Mouse (Mus musculus) C2C12 (cell line): ENCODE data around the gene 4931406P16Rik. TPM values are rescaled to one million over a fixed set of nuclear protein-coding genes. Genes with fewer than 3 reads are reported as not detected.

Experiments
- H3K27me3 ChIP-seq: one replicate; pipeline ENCODE4 v1.6.1; 2011; ENCODE audit not compliant: control insufficient read depth, insufficient read depth, insufficient read length
- H3K36me3 ChIP-seq: one replicate; pipeline ENCODE4 v1.6.1; 2011; ENCODE audit not compliant: control insufficient read depth, insufficient read depth
- H3K4me3 ChIP-seq: one replicate; pipeline ENCODE4 v1.5.1; 2011; ENCODE audit warnings: mild to moderate bottlenecking, control low read depth; ENCODE audit not compliant: poor library complexity, insufficient read depth, severe bottlenecking
- H3K79me2 ChIP-seq: one replicate; pipeline ENCODE4 v1.6.1; 2011; ENCODE audit not compliant: control insufficient read depth, insufficient read depth
- H3K79me3 ChIP-seq: one replicate; pipeline ENCODE4 v1.6.1; 2011; ENCODE audit warnings: low read depth, control low read depth
- H3ac ChIP-seq: one replicate; pipeline ENCODE3; 2011; ENCODE audit warnings: low read depth; ENCODE audit not compliant: control insufficient read depth, insufficient read length
- CEBPB ChIP-seq: IDR thresholded peaks from one replicate; pipeline ENCODE4 v1.6.1; 2011; ENCODE audit warnings: low read depth, mild to moderate bottlenecking, control low read depth, moderate library complexity
- CTCF ChIP-seq: IDR thresholded peaks from one replicate; pipeline ENCODE4 v1.5.1; 2011; ENCODE audit not compliant: control insufficient read depth, insufficient read depth, insufficient read length
- FOSL1 ChIP-seq: IDR thresholded peaks from one replicate; pipeline ENCODE4 v1.8.0; 2011; ENCODE audit warnings: mild to moderate bottlenecking, low read length; ENCODE audit not compliant: poor library complexity, insufficient read depth, severe bottlenecking
- MAX ChIP-seq: IDR thresholded peaks from one replicate; pipeline ENCODE4 v1.6.1; 2011; ENCODE audit warnings: mild to moderate bottlenecking, control low read depth
- MYOD1 ChIP-seq: IDR thresholded peaks from one replicate; pipeline ENCODE4 v1.6.1; 2011; ENCODE audit warnings: low read depth; ENCODE audit not compliant: control insufficient read depth, insufficient read length
- MYOG ChIP-seq: IDR thresholded peaks from one replicate; pipeline ENCODE4 v1.6.1; 2011; ENCODE audit not compliant: control insufficient read depth, insufficient read length; ENCODE audit errors: extremely low read depth
- USF1 ChIP-seq: IDR thresholded peaks from one replicate; pipeline ENCODE4 v1.6.1; 2011; ENCODE audit warnings: low read depth, mild to moderate bottlenecking, control low read depth, moderate library complexity
- polyA plus RNA-seq: library from polyadenylated mRNA; unstranded; fragments of >200 nt; fragmentation: generic; extraction: Trizol; gene quantifications from one replicate; pipeline ENCODE4 v1.2.1, GENCODE M21; 2012; ENCODE audit warnings: missing spikeins

Gene 4931406P16Rik
- polyA plus RNA-seq, 1 experiment, result 13.2 TPM

DNA sequence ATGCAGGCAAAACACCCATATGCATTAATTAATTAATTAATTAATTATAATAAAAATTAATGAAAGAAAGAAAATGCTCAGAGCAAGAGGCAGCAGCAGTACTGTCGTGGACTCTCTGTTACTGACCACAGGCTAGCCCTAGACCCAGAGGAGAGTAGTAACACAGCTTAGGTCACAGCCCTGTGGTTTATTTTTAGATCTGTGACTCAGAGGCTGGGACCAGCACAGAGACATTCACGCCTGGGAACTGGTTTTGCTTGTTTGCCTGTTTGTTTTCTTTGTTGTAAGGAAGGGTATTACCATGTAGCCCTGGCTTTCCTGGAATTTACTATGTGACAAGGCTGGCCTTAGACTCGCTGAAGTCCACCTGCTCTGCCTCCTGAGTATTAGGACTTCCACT is 14.1 kb upstream of the 4931406P16Rik start:
- Histone ChIP-seq H3ac (no peak overlapping the region), H3K79me2 (no peaks in the 10 kb centered on the region), H3K27me3 (no peaks in the 10 kb centered on the region), H3K36me3 (no peaks in the 10 kb centered on the region), H3K4me3 (no peak overlapping the region), H3K79me3 (no peaks in the 10 kb centered on the region)
- no peak for TF ChIP-seq CEBPB

DNA sequence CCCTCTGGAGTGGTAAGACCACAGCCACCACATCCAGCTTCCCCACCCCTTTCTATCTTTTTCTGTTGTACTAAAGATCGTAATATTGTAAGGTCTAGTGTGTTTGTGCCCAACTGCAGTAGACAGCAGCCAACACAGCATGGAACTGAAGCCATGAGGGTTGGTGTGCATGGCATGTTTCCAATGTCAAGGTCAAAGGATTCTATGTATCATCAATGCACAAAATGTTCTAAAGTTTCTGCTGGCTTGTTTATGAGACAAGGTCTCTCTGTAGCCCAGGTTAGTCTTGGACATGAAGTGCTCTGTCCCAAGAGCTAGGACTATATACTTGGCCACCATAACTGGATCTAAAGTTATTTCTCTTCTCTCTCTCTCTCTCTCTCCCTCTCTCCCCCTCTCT is 11.5 kb upstream of the 4931406P16Rik start:
- H3ac ChIP-seq, result no peak overlapping the region
- H3K36me3 ChIP-seq, result no peaks in the 10 kb centered on the region
- H3K79me3 ChIP-seq, result no peaks in the 10 kb centered on the region
- TF ChIP-seq MAX (no peak), FOSL1 (no peak), CTCF (no peak), USF1 (no peak), CEBPB (no peak), MYOG (no peak), MYOD1 (no peak)
- H3K79me2 ChIP-seq, result no peaks in the 10 kb centered on the region
- no peak overlapping the region for H3K4me3 ChIP-seq
- H3K27me3 ChIP-seq, result no peaks in the 10 kb centered on the region

DNA sequence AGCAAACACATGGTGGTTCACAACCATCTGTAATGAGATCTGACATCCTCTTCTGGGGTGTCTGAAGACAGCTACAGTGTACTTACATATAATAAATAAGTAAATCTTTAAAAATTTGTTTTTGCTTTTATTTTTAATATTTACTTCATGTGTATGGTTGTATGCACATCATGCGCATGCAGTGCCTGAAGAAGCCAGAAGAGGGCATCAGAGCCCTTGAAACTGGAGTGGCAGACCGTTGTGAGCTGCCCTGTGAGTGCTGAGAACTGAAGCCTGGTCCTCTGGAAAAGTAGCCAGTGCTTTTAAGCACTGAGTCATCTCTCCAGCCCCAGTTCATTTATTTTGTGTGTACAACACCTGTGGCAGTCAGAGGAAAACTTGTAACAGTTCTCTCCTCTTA is 10.7 kb upstream of the 4931406P16Rik start:
- TF ChIP-seq CEBPB, result no peak
- no peak for TF ChIP-seq USF1
- TF ChIP-seq MYOD1, result no peak
- TF ChIP-seq MAX, result no peak
- TF ChIP-seq CTCF, result no peak
- TF ChIP-seq MYOG, result no peak
- no peak for TF ChIP-seq FOSL1

DNA sequence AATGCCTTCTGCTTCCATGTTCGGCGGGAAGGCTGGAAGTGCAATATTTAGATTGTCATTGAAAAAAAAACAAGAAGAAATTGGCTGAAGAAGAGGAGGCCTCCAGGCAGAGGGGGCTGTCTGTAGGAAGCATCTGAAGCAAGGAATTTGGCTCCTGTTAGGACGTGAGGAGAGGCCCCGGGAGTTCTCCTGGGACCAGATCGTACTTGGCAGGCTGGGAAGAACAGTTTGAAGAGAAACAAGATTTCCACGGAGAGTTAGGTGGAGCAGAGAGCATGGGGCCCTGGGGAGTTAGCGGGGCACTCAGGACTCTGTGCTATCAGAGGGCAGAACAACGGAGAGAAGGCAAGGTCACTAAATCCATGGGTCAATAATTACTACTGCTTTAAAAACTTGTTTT is 10.0 kb upstream of the 4931406P16Rik start:
- TF ChIP-seq MYOD1 (no peak), MYOG (no peak), FOSL1 (no peak), MAX (no peak), CTCF (no peak), USF1 (no peak), CEBPB (no peak)
- Histone ChIP-seq H3K27me3 (no peaks in the 10 kb centered on the region), H3ac (no peak overlapping the region), H3K36me3 (no peaks in the 10 kb centered on the region), H3K79me3 (no peaks in the 10 kb centered on the region), H3K4me3 (no peak overlapping the region), H3K79me2 (no peaks in the 10 kb centered on the region)

More for the DNA sequence above, 10.7 kb upstream of the 4931406P16Rik start:
- no peak overlapping the region for H3K4me3 ChIP-seq
- no peaks in the 10 kb centered on the region for H3K36me3 ChIP-seq
- no peaks in the 10 kb centered on the region for H3K79me3 ChIP-seq
- no peaks in the 10 kb centered on the region for H3K27me3 ChIP-seq
- no peaks in the 10 kb centered on the region for H3K79me2 ChIP-seq
- no peak overlapping the region for H3ac ChIP-seq

DNA sequence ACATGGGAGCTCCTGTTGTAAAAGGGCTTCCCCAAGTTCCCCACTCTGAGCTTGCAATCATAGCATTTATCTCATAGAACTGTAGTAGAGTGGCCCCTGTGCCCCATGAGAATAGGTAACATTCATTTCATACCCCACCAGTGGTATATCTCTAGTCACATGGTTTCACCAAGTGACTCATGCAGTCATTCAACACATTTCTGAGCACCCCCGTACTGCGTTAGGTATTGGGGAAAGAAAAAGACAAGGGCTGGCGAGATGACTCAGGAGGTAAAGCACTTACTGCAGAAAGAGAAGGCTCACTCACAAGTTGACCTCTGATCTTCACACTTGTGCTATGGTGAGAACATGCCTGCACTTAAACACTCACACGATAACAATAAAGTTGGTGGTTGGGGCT is 8.6 kb upstream of the 4931406P16Rik start:
- Histone ChIP-seq H3K36me3 (no peaks in the 10 kb centered on the region), H3K79me2 (no peaks in the 10 kb centered on the region), H3K79me3 (no peaks in the 10 kb centered on the region), H3ac (no peak overlapping the region), H3K4me3 (no peak overlapping the region), H3K27me3 (no peaks in the 10 kb centered on the region)
- TF ChIP-seq USF1 (peak; percentile 78), MYOG (no peak), MYOD1 (peak; percentile 40), FOSL1 (peak; percentile 3), CEBPB (no peak), CTCF (no peak), MAX (no peak)

DNA sequence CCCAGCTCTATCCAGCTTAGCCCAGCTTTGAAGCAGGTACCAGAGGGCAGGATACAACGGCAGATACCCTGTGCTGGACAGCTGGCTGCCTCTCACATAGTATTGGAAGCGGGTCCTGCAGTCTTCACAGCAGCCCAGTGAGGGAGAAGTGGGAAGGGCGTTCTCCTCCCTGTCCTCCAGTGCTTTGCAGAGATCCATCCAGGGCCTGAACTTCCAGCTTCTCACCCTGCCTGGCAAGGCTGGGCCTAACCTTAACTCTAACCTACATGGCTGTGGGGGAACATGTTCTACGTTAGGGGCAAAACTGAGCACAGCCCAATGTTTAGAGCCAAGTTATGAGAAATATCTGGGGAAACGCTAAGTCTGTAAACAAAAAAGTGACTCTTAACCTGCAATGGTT is 7.8 kb upstream of the 4931406P16Rik start:
- Histone ChIP-seq H3ac (no peak overlapping the region), H3K36me3 (no peaks in the 10 kb centered on the region)
- TF ChIP-seq CTCF (no peak), MYOD1 (no peak), CEBPB (no peak)

More for the DNA sequence above, 7.8 kb upstream of the 4931406P16Rik start:
- H3K27me3 ChIP-seq, result no peaks in the 10 kb centered on the region
- H3K79me2 ChIP-seq, result no peaks in the 10 kb centered on the region
- no peak overlapping the region for H3K4me3 ChIP-seq
- no peaks in the 10 kb centered on the region for H3K79me3 ChIP-seq
